Mouse (Mus musculus): ENCODE measurements around the gene Rspo1. TPM values are rescaled to one million over a fixed set of nuclear protein-coding genes. Genes with fewer than 3 reads are reported as not detected.

Gene Rspo1
- polyA plus RNA-seq, 1 experiment, result not detected

- TF ChIP-seq FLI1 (IDR thresholded peaks at IDR 0.05; ENCODE audit: low read length) (no peak), GATA1 (IDR thresholded peaks at IDR 0.05; ENCODE audit: borderline replicate concordance, low read length) (no peak)
- H3K36me3 ChIP-seq (replicated peaks; ENCODE audit: low read length), result no peaks in the 10 kb centered on the region
- H3K27me3 ChIP-seq (replicated peaks), result peaks cover 74% of the 10 kb centered on the region
- peaks cover 54% of the 10 kb centered on the region for H3K4me1 ChIP-seq
- H3K9me3 ChIP-seq, result no peaks in the 10 kb centered on the region
- no peak overlapping the region for H3K4me3 ChIP-seq (replicated peaks)
Observed at GRCm38 (mm10) chr4:125017431-125017830, 31.2 kb downstream of the Rspo1 start.

GRCm38 (mm10) chr4:125020780-125021538, 34.7 kb downstream of the Rspo1 start:
- Histone ChIP-seq H3K36me3 (replicated peaks; ENCODE audit: low read length) (no peaks in the 10 kb centered on the region), H3K9me3 (no peaks in the 10 kb centered on the region), H3K4me1 (peaks cover 72% of the 10 kb centered on the region), H3K27me3 (replicated peaks) (peaks cover 58% of the 10 kb centered on the region), H3K4me3 (replicated peaks) (no peak overlapping the region)
- no peak for TF ChIP-seq GATA1 (IDR thresholded peaks at IDR 0.05; ENCODE audit: borderline replicate concordance, low read length)
- TF ChIP-seq FLI1 (IDR thresholded peaks at IDR 0.05; ENCODE audit: low read length), result no peak

DNA sequence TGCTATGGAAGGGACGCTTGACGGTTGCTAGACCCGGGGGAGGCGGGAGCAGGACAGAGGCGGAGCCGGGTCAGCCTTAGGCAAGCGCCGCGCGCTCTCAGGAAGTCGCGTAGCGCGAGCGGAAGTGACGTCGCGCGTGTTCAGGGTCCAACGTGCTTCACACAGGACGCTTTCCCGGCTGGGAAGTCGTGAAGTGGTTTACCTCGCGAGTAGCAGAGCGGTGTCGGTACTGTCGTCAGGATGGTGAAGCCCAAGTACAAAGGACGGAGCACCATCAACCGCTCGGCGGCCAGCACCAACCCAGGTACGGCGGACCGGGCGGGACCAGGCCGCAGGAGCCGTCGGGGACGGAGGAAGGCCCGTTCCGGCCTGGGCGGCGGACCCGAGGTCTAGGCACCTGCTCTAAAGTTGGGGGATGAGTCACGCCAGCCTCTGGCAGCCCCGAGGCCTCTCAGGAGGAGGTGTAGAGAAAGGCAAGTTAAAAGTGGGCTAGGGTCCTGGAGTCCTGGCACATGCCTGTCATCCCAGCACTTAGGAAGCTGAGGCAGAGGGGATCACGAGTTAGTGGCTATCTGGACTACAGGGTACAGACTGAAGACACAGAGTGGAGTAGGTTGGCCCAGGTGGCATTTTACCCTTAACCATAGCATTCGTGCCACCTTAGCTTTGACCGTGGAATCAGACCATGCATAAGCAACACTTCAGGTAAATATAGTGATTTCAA, 43.8 kb downstream of the Rspo1 start:
- Histone ChIP-seq H3K36me3 (replicated peaks; ENCODE audit: low read length) (peaks cover 18% of the 10 kb centered on the region), H3K9me3 (no peaks in the 10 kb centered on the region), H3K4me3 (replicated peaks) (peak overlapping the region; percentile 97), H3K4me1 (peaks cover 55% of the 10 kb centered on the region), H3K27me3 (replicated peaks) (peaks cover 26% of the 10 kb centered on the region)
- TF ChIP-seq GATA1 (IDR thresholded peaks at IDR 0.05; ENCODE audit: borderline replicate concordance, low read length) (no peak), FLI1 (IDR thresholded peaks at IDR 0.05; ENCODE audit: low read length) (peak; percentile 71; the same call in 1 of the 2 replicates)

DNA sequence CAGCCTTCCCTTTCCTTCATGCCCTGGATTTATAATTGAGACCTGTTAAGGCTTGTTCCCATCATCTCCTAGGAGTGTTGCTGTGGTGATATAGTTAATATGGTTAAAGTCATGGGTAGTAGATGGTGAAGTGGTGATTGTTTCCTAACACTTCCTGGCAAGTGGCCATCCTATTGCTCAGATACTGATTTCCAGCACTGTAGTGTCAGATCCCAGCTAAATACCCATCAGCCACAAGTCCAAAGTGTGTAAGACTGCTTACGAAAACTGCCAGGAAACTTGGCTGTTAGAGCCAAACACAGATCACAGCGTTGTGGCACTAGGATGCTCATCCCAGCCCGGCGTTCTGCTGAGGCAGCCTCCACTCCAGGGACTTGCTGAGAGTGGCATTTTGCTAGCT, 48.1 kb downstream of the Rspo1 start:
- H3K4me3 ChIP-seq (replicated peaks), result no peak overlapping the region
- TF ChIP-seq GATA1 (IDR thresholded peaks at IDR 0.05; ENCODE audit: borderline replicate concordance, low read length), result no peak
- no peak for TF ChIP-seq FLI1 (IDR thresholded peaks at IDR 0.05; ENCODE audit: low read length)
- H3K9me3 ChIP-seq, result no peaks in the 10 kb centered on the region
- H3K27me3 ChIP-seq (replicated peaks), result no peaks in the 10 kb centered on the region
- peaks cover 71% of the 10 kb centered on the region for H3K4me1 ChIP-seq
- peaks cover 47% of the 10 kb centered on the region for H3K36me3 ChIP-seq (replicated peaks; ENCODE audit: low read length)

GRCm38 (mm10) chr4:125044454-125044853, 58.2 kb downstream of the Rspo1 start:
- Histone ChIP-seq H3K4me1 (peaks cover 34% of the 10 kb centered on the region), H3K9me3 (no peaks in the 10 kb centered on the region), H3K4me3 (replicated peaks) (no peak overlapping the region), H3K36me3 (replicated peaks; ENCODE audit: low read length) (peaks cover 99% of the 10 kb centered on the region), H3K27me3 (replicated peaks) (no peaks in the 10 kb centered on the region)
- TF ChIP-seq FLI1 (IDR thresholded peaks at IDR 0.05; ENCODE audit: low read length) (no peak), GATA1 (IDR thresholded peaks at IDR 0.05; ENCODE audit: borderline replicate concordance, low read length) (no peak)

DNA sequence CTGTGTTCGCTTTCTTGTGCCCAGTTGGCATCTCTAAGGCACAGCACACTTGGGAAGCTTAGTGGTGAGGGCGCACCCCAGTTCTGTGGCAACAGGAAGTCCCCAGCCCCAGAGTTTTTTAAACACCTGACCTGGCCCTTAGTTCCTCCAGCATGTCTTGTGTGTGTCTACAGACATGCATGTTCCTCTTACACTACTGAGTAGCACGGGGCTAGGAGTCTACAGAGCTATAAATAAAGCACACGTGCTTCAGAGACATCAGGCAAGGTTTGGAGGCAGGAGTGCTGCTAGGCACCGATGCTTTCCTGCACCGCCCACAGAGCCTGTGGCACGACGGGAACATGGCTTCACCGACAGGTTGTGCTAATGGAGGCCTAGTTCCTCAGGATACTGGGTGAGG, 69.2 kb downstream of the Rspo1 start:
- Histone ChIP-seq H3K36me3 (replicated peaks; ENCODE audit: low read length) (peaks cover 60% of the 10 kb centered on the region), H3K4me1 (peaks cover 41% of the 10 kb centered on the region), H3K9me3 (no peaks in the 10 kb centered on the region), H3K27me3 (replicated peaks) (no peaks in the 10 kb centered on the region), H3K4me3 (replicated peaks) (no peak overlapping the region)
- TF ChIP-seq FLI1 (IDR thresholded peaks at IDR 0.05; ENCODE audit: low read length) (no peak), GATA1 (IDR thresholded peaks at IDR 0.05; ENCODE audit: borderline replicate concordance, low read length) (no peak)

- TF ChIP-seq GATA1 (IDR thresholded peaks at IDR 0.05; ENCODE audit: borderline replicate concordance, low read length), result no peak
- no peak for TF ChIP-seq FLI1 (IDR thresholded peaks at IDR 0.05; ENCODE audit: low read length)
- no peaks in the 10 kb centered on the region for H3K9me3 ChIP-seq
- peaks cover 49% of the 10 kb centered on the region for H3K36me3 ChIP-seq (replicated peaks; ENCODE audit: low read length)
- H3K27me3 ChIP-seq (replicated peaks), result no peaks in the 10 kb centered on the region
- no peak overlapping the region for H3K4me3 ChIP-seq (replicated peaks)
- H3K4me1 ChIP-seq, result peaks cover 39% of the 10 kb centered on the region
Observed at GRCm38 (mm10) chr4:125056476-125056875, 70.2 kb downstream of the Rspo1 start.

DNA sequence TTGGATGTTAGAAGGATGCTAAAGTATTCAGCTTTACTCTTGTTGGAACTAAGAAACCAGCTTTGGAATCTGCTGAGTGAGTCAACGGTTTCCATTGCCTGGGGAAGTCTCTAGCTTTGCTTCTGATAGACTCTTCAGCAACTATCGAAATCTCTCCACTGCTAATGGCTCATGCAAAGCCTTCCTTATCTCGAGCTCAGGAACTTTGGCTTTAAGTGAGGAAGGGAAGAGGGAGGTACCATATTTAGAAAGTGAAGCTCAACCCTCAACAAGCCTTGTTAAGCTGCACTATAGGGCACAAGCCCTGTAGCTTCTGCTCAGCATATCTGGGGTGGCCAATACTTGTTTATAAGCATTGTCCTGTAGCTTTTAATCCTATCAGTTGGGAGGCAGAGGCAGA, 71.0 kb downstream of the Rspo1 start:
- Histone ChIP-seq H3K27me3 (replicated peaks) (no peaks in the 10 kb centered on the region), H3K36me3 (replicated peaks; ENCODE audit: low read length) (peaks cover 43% of the 10 kb centered on the region), H3K4me1 (peaks cover 39% of the 10 kb centered on the region), H3K4me3 (replicated peaks) (peak overlapping the region; percentile 50), H3K9me3 (no peaks in the 10 kb centered on the region)
- TF ChIP-seq GATA1 (IDR thresholded peaks at IDR 0.05; ENCODE audit: borderline replicate concordance, low read length) (no peak), FLI1 (IDR thresholded peaks at IDR 0.05; ENCODE audit: low read length) (no peak)

- peaks cover 36% of the 10 kb centered on the region for H3K36me3 ChIP-seq (replicated peaks; ENCODE audit: low read length)
- peak overlapping the region; percentile 33 for H3K4me3 ChIP-seq (replicated peaks)
- H3K4me1 ChIP-seq, result peaks cover 39% of the 10 kb centered on the region
- TF ChIP-seq GATA1 (IDR thresholded peaks at IDR 0.05; ENCODE audit: borderline replicate concordance, low read length) (no peak), FLI1 (IDR thresholded peaks at IDR 0.05; ENCODE audit: low read length) (no peak)
- H3K27me3 ChIP-seq (replicated peaks), result no peaks in the 10 kb centered on the region
- no peaks in the 10 kb centered on the region for H3K9me3 ChIP-seq
Observed at GRCm38 (mm10) chr4:125058033-125058432, 71.8 kb downstream of the Rspo1 start.

Other genes starting within 250 kb of the Rspo1 start
- gene Inpp5b, start 244.6 kb upstream of the Rspo1 start, polyA plus RNA-seq (2012; ENCODE audit: insufficient read depth, low replicate concordance), result 5.7 and 22.3 TPM in 2 replicates
- gene Mtf1, start 184.3 kb upstream of the Rspo1 start, polyA plus RNA-seq (2012; ENCODE audit: insufficient read depth, low replicate concordance), result 15.2 and 34.3 TPM in 2 replicates
- 13.4 and 15.0 TPM in 2 replicates for gene Yrdc, start 135.8 kb upstream of the Rspo1 start, polyA plus RNA-seq (2012; ENCODE audit: insufficient read depth, low replicate concordance)
- 19.3 and 30.5 TPM in 2 replicates for gene 1110065P20Rik, start 135.2 kb upstream of the Rspo1 start, polyA plus RNA-seq (2012; ENCODE audit: insufficient read depth, low replicate concordance)
- not detected in 2 replicates for gene Maneal, start 124.3 kb upstream of the Rspo1 start, polyA plus RNA-seq (2012; ENCODE audit: insufficient read depth, low replicate concordance)
- not detected in 2 replicates for gene Epha10, start 105.5 kb upstream of the Rspo1 start, polyA plus RNA-seq (2012; ENCODE audit: insufficient read depth, low replicate concordance)
- 1.6 TPM in 1 of 2 replicates, not detected in the other for gene 9930104L06Rik, start 49.4 kb upstream of the Rspo1 start, polyA plus RNA-seq (2012; ENCODE audit: insufficient read depth, low replicate concordance)
- 74.9 and 113 TPM in 2 replicates for gene Cdca8, start 47.1 kb upstream of the Rspo1 start, polyA plus RNA-seq (2012; ENCODE audit: insufficient read depth, low replicate concordance)
- 1.6 and 16.3 TPM in 2 replicates for gene Gnl2, start 30.2 kb downstream of the Rspo1 start, polyA plus RNA-seq (2012; ENCODE audit: insufficient read depth, low replicate concordance)
- not detected in 2 replicates for gene Dnali1, start 79.3 kb downstream of the Rspo1 start, polyA plus RNA-seq (2012; ENCODE audit: insufficient read depth, low replicate concordance)
- 4.0 and 10.9 TPM in 2 replicates for gene Snip1, start 80.2 kb downstream of the Rspo1 start, polyA plus RNA-seq (2012; ENCODE audit: insufficient read depth, low replicate concordance)
- gene Meaf6, start 98.7 kb downstream of the Rspo1 start, polyA plus RNA-seq (2012; ENCODE audit: insufficient read depth, low replicate concordance), result 41.3 and 52.8 TPM in 2 replicates
- 19.3 and 20.5 TPM in 2 replicates for gene Zc3h12a, start 141.4 kb downstream of the Rspo1 start, polyA plus RNA-seq (2012; ENCODE audit: insufficient read depth, low replicate concordance)